Mouse (Mus musculus) megakaryocyte, embryonic 14.5 days (primary cell): ENCODE measurements around the gene Nat10.

ENCODE experiments used
- FLI1 ChIP-seq: IDR thresholded peaks from 2 replicates; pipeline ENCODE4 v1.6.1; 2012; ENCODE audit warnings: low read length, inconsistent platforms, mixed read lengths
- GATA1 ChIP-seq: IDR thresholded peaks from 3 replicates; pipeline ENCODE4 v1.6.1; 2012; ENCODE audit warnings: mixed read lengths, low read length, inconsistent platforms, borderline replicate concordance

- TF ChIP-seq GATA1 (no peak), FLI1 (no peak)
These were observed 84.3 kb downstream of the Nat10 start for GRCm38 (mm10) chr2:103676808-103677207.
